Mouse (Mus musculus) limb, embryonic 12.5 days (tissue): ENCODE measurements around the gene Calhm2. TPM values are rescaled to one million over a fixed set of nuclear protein-coding genes. Genes with fewer than 3 reads are reported as not detected.
A peak's percentile ranks its signal among the peaks of the same experiment; 100 is the strongest.

Experiments used
- ATAC-seq: fragments of 200-750 bp; cut with Nextera tagmentation; 2 replicates; pipeline ENCODE4 v1.8.0; 2017; ENCODE audit warnings: low read depth, moderate TSS enrichment; ENCODE audit not compliant: insufficient number of reproducible peaks, insufficient read depth, low FRiP score, low TSS enrichment
- H3K27ac ChIP-seq: fragments of 300-500 bp; sonication (generic); 2 replicates; pipeline ENCODE4 v1.5.1; 2016; ENCODE audit warnings: mild to moderate bottlenecking, moderate library complexity
- H3K27me3 ChIP-seq: fragments of 300-500 bp; sonication (generic); 2 replicates; pipeline ENCODE4 v1.6.1; 2016; ENCODE audit warnings: mild to moderate bottlenecking, moderate library complexity
- H3K36me3 ChIP-seq: fragments of 300-500 bp; sonication (generic); 2 replicates; pipeline ENCODE4 v1.6.1; 2016; ENCODE audit warnings: mild to moderate bottlenecking, moderate library complexity
- H3K4me1 ChIP-seq: fragments of 300-500 bp; sonication (generic); replicated peaks from 2 replicates; pipeline ENCODE4 v1.6.1; 2016
- H3K4me2 ChIP-seq: fragments of 300-500 bp; sonication (generic); 2 replicates; pipeline ENCODE4 v1.6.1; 2016; ENCODE audit warnings: mild to moderate bottlenecking, moderate library complexity
- H3K4me3 ChIP-seq: fragments of 300-500 bp; sonication (generic); replicated peaks from 2 replicates; pipeline ENCODE4 v1.5.1; 2016; ENCODE audit warnings: mild to moderate bottlenecking
- H3K9ac ChIP-seq: fragments of 300-500 bp; sonication (generic); replicated peaks from 2 replicates; pipeline ENCODE4 v1.6.1; 2016; ENCODE audit warnings: mild to moderate bottlenecking, moderate library complexity
- H3K9me3 ChIP-seq: fragments of 300-500 bp; sonication (generic); 2 replicates; pipeline ENCODE4 v1.6.1; 2016; ENCODE audit warnings: mild to moderate bottlenecking, moderate library complexity
- WGBS: fragments of 180-500 bp; shearing (Covaris S2); methylation state at CpG from one replicate; pipeline ENCODE4 v1.1.7; 2016; 5-methylcytosine and 5-hydroxymethylcytosine counted together
- polyA plus RNA-seq: library from polyadenylated mRNA; unstranded; fragments of >200 nt; fragmentation: Nextera tagmentation; extraction: Ambion mirVana; gene quantifications from 2 replicates; pipeline ENCODE4 v1.2.1, GENCODE M21; 2016

The Calhm2 gene
- polyA plus RNA-seq, 1 experiment from 2014 or later: 6.2 TPM

GRCm38 (mm10) chr19:47067096-47067882 lies 70.8 kb downstream of the Calhm2 start, which contains the start of gene Taf5:
TSS of gene Taf5 (plus strand) at chr19:47067746.
- Histone ChIP-seq H3K27ac (peak within 1 kb of the TSS; percentile 87), H3K4me2 (peak within 1 kb of the TSS; percentile 72), H3K4me1 (peaks cover 9% of the 10 kb centered on the region), H3K27me3 (no peaks in the 10 kb centered on the region), H3K36me3 (peaks cover 18% of the 10 kb centered on the region), H3K9me3 (no peaks in the 10 kb centered on the region), H3K4me3 (peak within 1 kb of the TSS; percentile 99), H3K9ac (peak within 1 kb of the TSS; percentile 95)
- 11% methylated on average over 49 of the region's 49 CpGs for WGBS
- ATAC-seq: peak; percentile 65

- 92% methylated on average over 3 of the region's 3 CpGs for WGBS
- peaks cover 9% of the 10 kb centered on the region for H3K4me1 ChIP-seq
- H3K27ac ChIP-seq: no peak overlapping the region
- H3K9ac ChIP-seq: no peak overlapping the region
- no peak overlapping the region for H3K4me2 ChIP-seq
- H3K9me3 ChIP-seq: no peaks in the 10 kb centered on the region
- H3K4me3 ChIP-seq: no peak overlapping the region
- H3K27me3 ChIP-seq: no peaks in the 10 kb centered on the region
- peaks cover 4% of the 10 kb centered on the region; the same call in 1 of the 2 replicates for H3K36me3 ChIP-seq
- ATAC-seq: no peak
Observed at GRCm38 (mm10) chr19:47065860-47066259, 72.2 kb downstream of the Calhm2 start.

GRCm38 (mm10) chr19:47057684-47058083 lies 80.4 kb downstream of the Calhm2 start:
- Histone ChIP-seq H3K36me3 (no peaks in the 10 kb centered on the region), H3K4me2 (no peak overlapping the region), H3K9me3 (no peaks in the 10 kb centered on the region), H3K9ac (no peak overlapping the region), H3K4me3 (no peak overlapping the region), H3K27me3 (no peaks in the 10 kb centered on the region), H3K27ac (no peak overlapping the region), H3K4me1 (no peaks in the 10 kb centered on the region)
- ATAC-seq: no peak
- WGBS: 73% methylated on average over 1 of the region's 1 CpGs

Other genes starting within 250 kb of the Calhm2 start
- gene Ina, start 123.6 kb downstream of the Calhm2 start, polyA plus RNA-seq: 0.40 and 2.2 TPM in 2 replicates
- 85.4 and 85.7 TPM in 2 replicates for gene Nt5c2, start 123.1 kb downstream of the Calhm2 start, polyA plus RNA-seq
- 34.5 and 35.7 TPM in 2 replicates for gene Pcgf6, start 87.4 kb downstream of the Calhm2 start, polyA plus RNA-seq
- 10.8 and 11.4 TPM in 2 replicates for gene Taf5, start 70.5 kb downstream of the Calhm2 start, polyA plus RNA-seq
- gene Usmg5, start 47.6 kb downstream of the Calhm2 start, polyA plus RNA-seq: 1,343 and 1,446 TPM in 2 replicates
- 12.8 and 13.4 TPM in 2 replicates for gene Pdcd11, start 47.5 kb downstream of the Calhm2 start, polyA plus RNA-seq
- gene Calhm1, start 6.0 kb upstream of the Calhm2 start, polyA plus RNA-seq: not detected in 2 replicates
- not detected in 2 replicates for gene Calhm3, start 19.5 kb upstream of the Calhm2 start, polyA plus RNA-seq
- 7.7 and 10.1 TPM in 2 replicates for gene Neurl1a, start 40.5 kb upstream of the Calhm2 start, polyA plus RNA-seq